Mouse (Mus musculus) adrenal gland, adult 2 months (tissue): ENCODE measurements at regions not wholly inside any gene's neighbourhood (a gene's known extent, or its start where the extent isn't known, plus 50 kb on each side); places are given as distances from the start of the nearest gene placed in this dataset.

Experiments used
- DNase-seq: peaks from one replicate; pipeline ENCODE4 v3.0.0; 2021

GRCm38 (mm10) chr8:116837991-116838390, 83.3 kb downstream of the Cmc2 start:
- DNase-seq, result no peak

DNA sequence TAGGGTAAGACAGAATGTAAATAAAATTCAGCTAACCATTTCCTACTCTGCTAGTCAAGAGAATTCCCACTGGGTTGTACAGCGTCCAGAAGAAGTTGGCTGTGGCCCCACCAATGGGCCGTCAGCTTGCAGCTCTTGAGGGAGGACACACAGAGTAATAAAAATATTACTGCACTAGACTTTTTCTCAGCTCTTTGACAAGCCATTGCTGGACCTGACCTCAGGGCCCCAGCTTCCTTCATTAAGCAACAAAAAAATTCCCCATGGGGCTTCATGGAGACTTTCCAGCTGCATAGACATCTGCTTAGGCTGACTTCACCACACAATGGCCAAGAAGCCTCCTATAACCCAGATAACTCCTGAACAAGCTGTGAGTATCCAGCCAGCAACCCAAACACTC, 89.1 kb downstream of the Cmc2 start:
- DNase-seq, result peak; percentile 57

- DNase-seq, result no peak
Measured at GRCm38 (mm10) chr8:116829631-116830030, 91.6 kb downstream of the Cmc2 start.

- no peak for DNase-seq
Measured at GRCm38 (mm10) chr8:116828220-116828619, 93.0 kb downstream of the Cmc2 start.

- DNase-seq, result no peak
Measured at GRCm38 (mm10) chr8:116827141-116827540, 94.1 kb downstream of the Cmc2 start.

- peak; percentile 71 for DNase-seq
Measured at GRCm38 (mm10) chr8:116814118-116814851, 81.5 kb upstream of the Cdyl2 start.

DNA sequence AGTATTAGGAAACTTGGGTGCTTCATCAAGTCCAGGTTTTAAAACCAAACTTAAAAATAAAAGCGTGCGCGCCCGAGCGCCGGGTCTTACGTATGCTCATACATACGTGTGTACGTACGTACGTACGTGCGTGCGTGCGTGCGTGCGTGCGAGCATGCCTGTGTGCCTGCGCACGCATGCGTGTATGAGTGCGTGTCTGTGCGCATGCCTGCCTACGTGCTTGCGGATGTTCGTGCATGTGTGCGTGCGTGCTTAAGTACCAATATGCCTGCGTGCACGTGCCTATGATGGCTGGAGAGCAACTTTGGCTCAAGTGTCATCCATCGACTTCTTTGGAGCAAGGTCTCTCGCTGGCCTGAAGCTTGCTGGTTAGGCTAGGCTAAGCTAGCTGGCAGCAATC, 68.5 kb upstream of the Cdyl2 start:
- DNase-seq, result no peak

DNA sequence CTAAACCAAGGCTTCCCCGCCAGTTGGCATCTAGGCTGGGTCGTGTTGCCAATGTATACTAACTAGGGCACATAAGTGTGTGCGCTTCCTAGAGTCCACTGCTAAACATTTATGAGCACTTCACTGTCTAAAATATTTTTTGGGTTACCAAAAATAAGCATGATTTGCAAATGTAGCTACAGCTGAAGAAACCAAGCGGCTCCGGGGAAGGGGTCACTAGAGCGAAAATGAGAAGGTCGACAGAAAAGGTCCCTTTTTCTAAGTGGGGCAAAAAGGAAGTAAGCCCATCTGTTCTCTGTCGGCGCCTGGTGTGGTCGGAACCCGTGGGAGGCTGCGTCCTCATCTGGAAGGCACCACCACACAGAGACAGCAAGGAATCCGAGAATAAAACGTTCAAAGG, 67.8 kb upstream of the Cdyl2 start:
- DNase-seq, result no peak

DNA sequence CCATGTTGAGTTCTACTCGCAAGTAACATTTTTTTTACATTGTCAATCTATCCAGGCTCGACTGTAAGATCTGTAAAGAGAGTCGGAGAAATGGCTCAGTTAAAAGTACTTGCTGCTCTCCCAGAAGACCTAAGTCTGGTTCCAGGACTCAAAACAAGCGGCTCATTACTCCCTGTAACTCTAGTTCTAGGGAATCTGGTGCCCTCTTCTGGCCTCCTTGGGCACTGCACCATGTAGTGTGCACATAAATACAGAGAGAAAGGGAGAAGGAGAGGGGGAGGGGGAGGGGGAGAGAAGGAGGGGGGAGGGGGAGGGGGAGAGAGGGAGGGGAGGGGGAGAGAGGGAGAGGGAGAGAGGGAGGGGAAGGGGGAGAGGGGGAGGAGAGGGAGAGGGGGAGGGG, 66.2 kb upstream of the Cdyl2 start:
- no peak for DNase-seq

- no peak for DNase-seq
Measured at GRCm38 (mm10) chr8:116795713-116796112, 62.9 kb upstream of the Cdyl2 start.

GRCm38 (mm10) chr8:116793107-116793506, 60.3 kb upstream of the Cdyl2 start:
- DNase-seq, result no peak

- DNase-seq, result no peak
Measured at GRCm38 (mm10) chr8:116790294-116790693, 57.5 kb upstream of the Cdyl2 start.
